Mouse (Mus musculus) CH12.LX (cell line): ENCODE measurements at regions not wholly inside any gene's neighbourhood (a gene's known extent, or its start where the extent isn't known, plus 50 kb on each side); places are given as distances from the start of the nearest gene placed in this dataset.

ENCODE experiments used
- CTCF ChIP-seq, 2 experiments: IDR thresholded peaks in 1 of 2; conservative IDR thresholded peaks in 1 of 2; 2 replicates each; pipeline ENCODE4 v1.5.1; 2011 to 2012; ENCODE audit warnings: low read depth in 2 of 2, low read length in 2 of 2, improper control_type of control experiment in 1 of 2, inconsistent platforms in 1 of 2, mild to moderate bottlenecking in 1 of 2, moderate library complexity in 1 of 2
- MYC ChIP-seq: IDR thresholded peaks from 2 replicates; pipeline ENCODE4 v1.6.1; 2011; ENCODE audit warnings: low read depth, mild to moderate bottlenecking, improper control_type of control experiment, low read length
- USF1 ChIP-seq: IDR thresholded peaks from 2 replicates; pipeline ENCODE4 v1.6.1; 2014; ENCODE audit warnings: low read depth, mild to moderate bottlenecking, inconsistent platforms, low read length, improper control_type of control experiment

GRCm38 (mm10) chr4:105394366-105394765, 237.2 kb downstream of the Plpp3 start:
- TF ChIP-seq CTCF (conservative IDR thresholded peaks at IDR 0.05 in 1 of 2, IDR thresholded peaks at IDR 0.05 in 1 of 2; ENCODE audit: low read depth in 2 of 2, low read length in 2 of 2) (no peak), USF1 (no peak), MYC (no peak)
